ENCODE assay signal across 25 mouse cellular contexts in genomic region chr14:72980106-72980505, GRCm38 (mm10).
A peak's percentile ranks its signal among the peaks of the same experiment; 100 is the strongest.
DNase-seq lines count a peak whose midpoint lies in the region; TF ChIP-seq lines count a peak whose summit lies in the region.
"Had no signal": no experiment of that assay in that cellular context is flagged by ENCODE, and none has a peak within 500 bp of the region (broad histone marks: within the 10 kb centered on the region; RNA-seq: fewer than 3 reads in every experiment).

No protein-coding gene starts in this region.

- peak; percentile 88 for DNase-seq in heart, adult 11 months
- no peak for DNase-seq in heart, postnatal 4 days
- DNase-seq in testis, postnatal 10 days (ENCODE audit: low spot score), result no peak
- peak; percentile 16 for DNase-seq in ZHBTc4 (ENCODE audit: low read depth, low spot score)
- DNase-seq in cerebellum, adult 11 months, result no peak
- no peak for DNase-seq in lung, adult 18-20 months
- DNase-seq: adrenal gland, adult 2 months; adrenal gland, postnatal 25 days; B cell, adult 2 months; cerebellum, adult 2 months; cerebellum, postnatal 10 days; cerebellum, postnatal 36 days; embryo, embryonic 11 days; forebrain, postnatal 0 days; gastrocnemius, adult 2 months; gastrocnemius, postnatal 25 days; heart, adult 2 months; heart, postnatal 36 days; kidney, adult 18-20 months had no signal

- peak overlapping the region; percentile 27 for H3K4me3 ChIP-seq in testis, adult 2 months (ENCODE audit: control insufficient read depth, low read depth, low read length)
- H3K4me3 ChIP-seq: embryonic facial prominence, embryonic 12.5 days; embryonic facial prominence, embryonic 15.5 days; heart, adult 2 months had no signal

- peaks cover 3% of the 10 kb centered on the region; the same call in 1 of the 2 replicates for H3K4me1 ChIP-seq in testis, adult 2 months (ENCODE audit: control insufficient read depth, insufficient read depth, low read length)
- H3K4me1 ChIP-seq: embryonic facial prominence, embryonic 12.5 days had no signal

- TF ChIP-seq CTCF in testis, adult 2 months (IDR thresholded peaks at IDR 0.05; ENCODE audit: control insufficient read depth, insufficient read depth, insufficient replicate concordance, low read depth, low read length), result no peak

- no peaks in the 10 kb centered on the region for H3K36me3 ChIP-seq in testis, adult 2 months (ENCODE audit: control insufficient read depth, insufficient read depth, low read length)
- H3K36me3 ChIP-seq: embryonic facial prominence, embryonic 12.5 days; embryonic facial prominence, embryonic 15.5 days had no signal

- H3K27ac ChIP-seq in testis, adult 2 months (ENCODE audit: control insufficient read depth, insufficient read depth, low read depth, low read length), result no peak overlapping the region
- H3K27ac ChIP-seq: embryonic facial prominence, embryonic 12.5 days; embryonic facial prominence, embryonic 15.5 days; gastrocnemius, adult 2 months; heart, adult 2 months; hindbrain, embryonic 14.5 days; hindbrain, postnatal 0 days had no signal

- no peaks in the 10 kb centered on the region for H3K27me3 ChIP-seq in testis, adult 2 months (ENCODE audit: control insufficient read depth, insufficient read depth, low read length)
- H3K27me3 ChIP-seq: CH12.LX; embryonic facial prominence, embryonic 12.5 days; embryonic facial prominence, embryonic 15.5 days had no signal

- TF ChIP-seq POLR2A in testis, adult 2 months (IDR thresholded peaks at IDR 0.05; ENCODE audit: control insufficient read depth, low read depth, low read length), result no peak

Comparison
In these comparisons a context has a peak if more than half of its experiments do, and no peak if none do; other contexts are left out.
1. DNase-seq: peak in heart, adult 11 months (single experiment) and ZHBTc4 (single experiment); none in heart, postnatal 4 days (single experiment), testis, postnatal 10 days (single experiment), cerebellum, adult 11 months (single experiment) and lung, adult 18-20 months (0 of 2).